Mouse (Mus musculus) midbrain, embryonic 14.5 days (tissue): ENCODE results near the gene Hoxc6. TPM values are rescaled to one million over a fixed set of nuclear protein-coding genes. Genes with fewer than 3 reads are reported as not detected.

Source experiments
- ATAC-seq: fragments of 200-750 bp; cut with Nextera tagmentation; 2 replicates; pipeline ENCODE4 v1.8.0; 2017; ENCODE audit warnings: moderate number of reproducible peaks, moderate library complexity; ENCODE audit not compliant: low FRiP score, low TSS enrichment
- DNase-seq: peaks from one replicate; pipeline ENCODE4 v3.0.0-alpha.2; 2015
- H3K27ac ChIP-seq: fragments of 300-500 bp; sonication (generic); replicated peaks from 2 replicates; pipeline ENCODE4 v1.5.1; 2014; ENCODE audit warnings: mild to moderate bottlenecking, low read depth, low read length, moderate library complexity
- H3K27me3 ChIP-seq: fragments of 300-500 bp; sonication (generic); 2 replicates; pipeline ENCODE4 v1.6.1; 2014; ENCODE audit warnings: low read length, control low read depth, mixed read lengths; ENCODE audit not compliant: control insufficient read depth, insufficient read depth
- H3K36me3 ChIP-seq: fragments of 300-500 bp; sonication (generic); 2 replicates; pipeline ENCODE4 v1.6.1; 2014; ENCODE audit warnings: low read length, control low read depth; ENCODE audit not compliant: control insufficient read depth, insufficient read depth
- H3K4me1 ChIP-seq: fragments of 300-500 bp; sonication (generic); 2 replicates; pipeline ENCODE4 v1.6.1; 2014; ENCODE audit warnings: mild to moderate bottlenecking, antibody characterized with exemption, low read length, control low read depth; ENCODE audit not compliant: control insufficient read depth, insufficient read depth
- H3K4me2 ChIP-seq: fragments of 300-500 bp; sonication (generic); 2 replicates; pipeline ENCODE4 v1.6.1; 2014; ENCODE audit warnings: mild to moderate bottlenecking, low read length, moderate library complexity
- H3K4me3 ChIP-seq: fragments of 300-500 bp; sonication (generic); replicated peaks from 2 replicates; pipeline ENCODE4 v1.5.1; 2014; ENCODE audit warnings: low read depth, low read length
- H3K9ac ChIP-seq: fragments of 300-500 bp; sonication (generic); replicated peaks from 2 replicates; pipeline ENCODE4 v1.6.1; 2014; ENCODE audit warnings: mild to moderate bottlenecking, low read length, moderate library complexity
- H3K9me3 ChIP-seq: fragments of 300-500 bp; sonication (generic); 2 replicates; pipeline ENCODE4 v1.6.1; 2016; ENCODE audit warnings: low read length, control low read depth, mixed read lengths; ENCODE audit not compliant: control insufficient read depth
- WGBS: fragments of 180-500 bp; shearing (Covaris S2); extraction: QIAGEN DNeasy Blood & Tissue Kit; methylation state at CpG from one replicate; pipeline ENCODE4 v1.1.7; 2014; 5-methylcytosine and 5-hydroxymethylcytosine counted together
- polyA plus RNA-seq: library from polyadenylated mRNA; unstranded; fragments of >200 nt; fragmentation: Nextera tagmentation; extraction: Ambion mirVana; gene quantifications from 2 replicates; pipeline ENCODE4 v1.2.1, GENCODE M21; 2014

The Hoxc6 gene
- polyA plus RNA-seq, 1 experiment from 2014 or later = not detected

DNA sequence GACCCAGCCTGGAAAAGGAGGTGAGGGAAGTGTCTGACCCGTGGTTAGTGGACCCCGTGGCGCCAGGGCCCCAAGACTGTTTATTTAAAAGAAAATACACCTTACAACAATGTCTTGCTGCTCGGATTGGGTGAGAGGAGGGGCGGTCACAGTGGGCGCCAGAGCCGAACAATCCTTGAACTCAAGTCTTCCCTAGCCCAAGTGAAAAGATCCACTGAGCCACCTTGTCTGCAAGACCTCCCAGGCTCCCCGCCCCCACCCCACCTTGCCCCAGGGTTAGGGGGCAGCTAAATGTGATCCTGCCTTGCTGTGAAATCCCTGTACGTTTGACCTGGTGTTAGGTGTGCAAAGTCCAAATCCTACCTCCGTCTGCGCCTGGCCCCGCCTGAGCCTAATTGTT, 41.2 kb upstream of the Hoxc6 start:
- peaks cover 97% of the 10 kb centered on the region for H3K27me3 ChIP-seq
- ATAC-seq (no peak), DNase-seq (no peak)
- under 1% methylated on average over 12 of the region's 12 CpGs for WGBS
- H3K9ac ChIP-seq = no peak overlapping the region
- H3K27ac ChIP-seq = no peak overlapping the region
- no peaks in the 10 kb centered on the region for H3K4me1 ChIP-seq
- H3K4me3 ChIP-seq = no peak overlapping the region
- no peak overlapping the region for H3K4me2 ChIP-seq
- no peaks in the 10 kb centered on the region for H3K36me3 ChIP-seq
- H3K9me3 ChIP-seq = no peaks in the 10 kb centered on the region

GRCm38 (mm10) chr15:102959663-102960191, 38.3 kb upstream of the Hoxc6 start:
- Histone ChIP-seq H3K27me3 (peaks cover 96% of the 10 kb centered on the region), H3K4me3 (no peak overlapping the region), H3K9me3 (no peaks in the 10 kb centered on the region), H3K4me2 (no peak overlapping the region), H3K27ac (no peak overlapping the region), H3K9ac (no peak overlapping the region), H3K36me3 (no peaks in the 10 kb centered on the region), H3K4me1 (no peaks in the 10 kb centered on the region)
- DNase-seq = no peak
- ATAC-seq = no peak
- 1% methylated on average over 13 of the region's 13 CpGs for WGBS

GRCm38 (mm10) chr15:102961728-102962127, 36.3 kb upstream of the Hoxc6 start:
- DNase-seq (no peak), ATAC-seq (no peak)
- Histone ChIP-seq H3K4me2 (no peak overlapping the region), H3K9me3 (no peaks in the 10 kb centered on the region), H3K9ac (no peak overlapping the region), H3K4me3 (no peak overlapping the region), H3K4me1 (no peaks in the 10 kb centered on the region), H3K36me3 (no peaks in the 10 kb centered on the region), H3K27me3 (peaks cover 96% of the 10 kb centered on the region), H3K27ac (no peak overlapping the region)
- WGBS = 6% methylated on average over 6 of the region's 6 CpGs

- no peak overlapping the region for H3K9ac ChIP-seq
- WGBS = 3% methylated on average over 13 of the region's 13 CpGs
- no peaks in the 10 kb centered on the region for H3K36me3 ChIP-seq
- H3K4me1 ChIP-seq = no peaks in the 10 kb centered on the region
- no peak overlapping the region for H3K4me3 ChIP-seq
- no peak overlapping the region for H3K27ac ChIP-seq
- H3K4me2 ChIP-seq = no peak overlapping the region
- no peaks in the 10 kb centered on the region for H3K9me3 ChIP-seq
- H3K27me3 ChIP-seq = peaks cover 96% of the 10 kb centered on the region
- ATAC-seq = no peak
- no peak for DNase-seq
Measured at GRCm38 (mm10) chr15:102962492-102962891, 35.6 kb upstream of the Hoxc6 start.

DNA sequence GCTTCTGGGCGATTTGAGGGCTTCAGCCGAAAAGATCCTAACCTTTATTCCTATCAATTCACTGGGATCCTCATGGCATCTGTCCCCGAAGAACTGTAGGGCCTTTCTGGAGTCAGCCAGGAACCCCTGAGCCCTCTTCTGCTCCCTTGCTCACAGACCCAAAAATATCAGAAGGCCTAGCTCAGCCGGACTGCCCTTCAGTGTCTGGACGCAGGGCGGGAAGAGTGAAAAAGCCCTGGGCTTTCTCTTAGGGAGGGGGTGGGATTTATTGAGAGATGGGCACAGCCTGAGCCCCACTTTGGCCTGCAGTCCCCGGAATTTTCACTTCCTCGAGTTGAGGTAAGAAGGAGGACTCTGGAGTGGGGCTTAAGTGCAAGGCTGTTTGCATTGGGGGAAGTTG, 34.8 kb upstream of the Hoxc6 start:
- 2% methylated on average over 8 of the region's 8 CpGs for WGBS
- Histone ChIP-seq H3K36me3 (no peaks in the 10 kb centered on the region), H3K27ac (no peak overlapping the region), H3K27me3 (peaks cover 95% of the 10 kb centered on the region), H3K4me1 (no peaks in the 10 kb centered on the region), H3K4me3 (no peak overlapping the region), H3K4me2 (no peak overlapping the region), H3K9ac (no peak overlapping the region), H3K9me3 (no peaks in the 10 kb centered on the region)
- DNase-seq (no peak), ATAC-seq (no peak)

GRCm38 (mm10) chr15:102963671-102964640, 34.1 kb upstream of the Hoxc6 start:
- Histone ChIP-seq H3K4me2 (no peak overlapping the region), H3K9me3 (no peaks in the 10 kb centered on the region), H3K4me3 (no peak overlapping the region), H3K27ac (no peak overlapping the region), H3K9ac (no peak overlapping the region), H3K27me3 (peaks cover 95% of the 10 kb centered on the region), H3K36me3 (no peaks in the 10 kb centered on the region), H3K4me1 (no peaks in the 10 kb centered on the region)
- no peak for DNase-seq
- WGBS = 2% methylated on average over 28 of the region's 28 CpGs
- ATAC-seq = no peak

DNA sequence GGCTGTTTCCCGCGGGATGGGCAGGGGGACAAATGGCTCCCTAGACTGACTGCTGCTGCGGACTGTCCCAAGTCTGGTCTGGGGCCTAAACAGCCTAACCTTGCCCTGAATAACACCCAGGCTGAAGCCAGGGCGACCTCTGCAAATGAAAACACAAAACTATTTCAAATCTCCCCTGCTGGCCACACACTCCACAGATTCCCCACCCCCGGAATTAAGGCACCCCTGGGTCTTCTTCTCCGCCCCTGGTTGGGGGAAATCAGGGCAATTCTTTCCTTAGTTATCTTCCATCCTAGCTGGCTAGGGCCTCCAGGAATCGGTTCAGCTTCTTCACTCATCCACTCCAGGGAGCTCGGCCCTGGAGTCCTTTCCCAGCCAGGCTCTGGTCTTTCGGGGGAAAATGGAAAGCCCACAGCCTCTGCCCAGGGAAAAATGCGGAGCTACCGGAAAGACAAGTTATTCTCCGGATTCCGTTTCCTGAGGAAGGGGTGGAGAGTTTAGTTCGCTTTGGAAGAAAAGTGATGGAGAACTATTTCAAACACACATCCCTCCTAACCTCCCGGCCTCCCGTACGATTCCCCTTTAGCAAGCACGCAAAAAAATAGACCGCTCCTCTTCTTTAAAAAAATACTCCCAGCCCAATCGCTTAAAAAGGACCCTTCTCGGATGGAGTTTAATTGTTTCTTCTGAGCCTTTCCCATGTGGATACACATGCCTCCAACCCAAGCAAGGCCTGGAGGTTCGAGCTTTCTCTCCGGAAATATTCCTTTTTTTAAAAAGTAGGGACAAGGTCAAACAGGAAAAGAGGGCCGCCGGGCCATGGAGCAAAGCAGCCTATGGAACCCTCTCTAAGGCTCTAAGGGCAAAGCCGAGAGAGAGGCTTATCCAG, 32.8 kb upstream of the Hoxc6 start:
- Histone ChIP-seq H3K36me3 (no peaks in the 10 kb centered on the region), H3K4me3 (no peak overlapping the region), H3K4me2 (no peak overlapping the region), H3K27me3 (peaks cover 97% of the 10 kb centered on the region), H3K9ac (no peak overlapping the region), H3K9me3 (no peaks in the 10 kb centered on the region), H3K27ac (no peak overlapping the region), H3K4me1 (no peaks in the 10 kb centered on the region)
- DNase-seq = no peak
- no peak for ATAC-seq
- WGBS = 3% methylated on average over 26 of the region's 26 CpGs

GRCm38 (mm10) chr15:102965892-102966775, 31.9 kb upstream of the Hoxc6 start:
- H3K4me3 ChIP-seq = no peak overlapping the region
- DNase-seq (peak; percentile 81), ATAC-seq (peak; percentile 48; the same call in 1 of the 2 replicates)
- H3K27ac ChIP-seq = no peak overlapping the region
- H3K4me1 ChIP-seq = no peaks in the 10 kb centered on the region
- no peak overlapping the region for H3K4me2 ChIP-seq
- WGBS = 3% methylated on average over 29 of the region's 30 CpGs
- H3K9me3 ChIP-seq = no peaks in the 10 kb centered on the region
- H3K36me3 ChIP-seq = no peaks in the 10 kb centered on the region
- no peak overlapping the region for H3K9ac ChIP-seq
- H3K27me3 ChIP-seq = peaks cover 97% of the 10 kb centered on the region
